19 mouse cellular contexts compared by ENCODE assay signal in genomic region chr8:109647331-109647730, GRCm38 (mm10). TPM values are rescaled to one million over a fixed set of nuclear protein-coding genes. Genes with fewer than 3 reads are reported as not detected.
"Had no signal": no experiment of that assay in that cellular context is flagged by ENCODE, and none has a peak within 500 bp of the region (broad histone marks: within the 10 kb centered on the region; RNA-seq: fewer than 3 reads in every experiment).

No protein-coding gene starts in this region.

- H3K4me1 ChIP-seq: kidney, embryonic 15.5 days; limb, embryonic 13.5 days; midbrain, embryonic 10.5 days; neural tube, embryonic 13.5 days had no signal

- DNase-seq: kidney, adult 2 months; kidney, postnatal 14 days; left cerebral cortex, postnatal 4 days; lung, adult 18-20 months; lung, postnatal 4 days; retina, postnatal 1 day; right cerebral cortex, postnatal 4 days; spleen, adult 18-20 months; thymus, postnatal 4 days had no signal

- H3K9ac ChIP-seq: kidney, embryonic 15.5 days; limb, embryonic 13.5 days; liver, embryonic 14.5 days; neural tube, embryonic 13.5 days had no signal

- H3K9me3 ChIP-seq: kidney, embryonic 15.5 days; limb, embryonic 13.5 days; midbrain, embryonic 10.5 days; neural tube, embryonic 13.5 days had no signal

- ATAC-seq: lung, postnatal 0 days; midbrain, embryonic 16.5 days had no signal

- H3K36me3 ChIP-seq: kidney, embryonic 15.5 days; limb, embryonic 13.5 days; midbrain, embryonic 10.5 days; neural tube, embryonic 13.5 days had no signal

- H3K4me3 ChIP-seq: kidney, embryonic 15.5 days; limb, embryonic 13.5 days; midbrain, embryonic 10.5 days; neural tube, embryonic 13.5 days had no signal

- H3K27ac ChIP-seq: kidney, embryonic 15.5 days; limb, embryonic 13.5 days; liver, embryonic 14.5 days; midbrain, embryonic 10.5 days; neural tube, embryonic 13.5 days had no signal

- H3K27me3 ChIP-seq: kidney, embryonic 15.5 days; limb, embryonic 13.5 days; neural tube, embryonic 13.5 days had no signal

- H3K4me2 ChIP-seq: kidney, embryonic 15.5 days; limb, embryonic 13.5 days; neural tube, embryonic 13.5 days had no signal

RNA-seq across cellular contexts. Expression of gene Pkd1l3, which starts 33.0 kb away (rescaled TPM):
- total RNA-seq: liver, adult 2 months; megakaryocyte, adult 5-6 weeks had no signal
- polyA plus RNA-seq: liver, adult 2 months; neural tube, embryonic 13.5 days; stomach, embryonic 14.5 days had no signal
